Mouse (Mus musculus): ENCODE measurements around the gene Chst4.
"Not testable (repeated sequence)": the region's sequence is repeated elsewhere in the genome, so short reads cannot be mapped to it uniquely, and the experiment has no call there.

The Chst4 gene

DNA sequence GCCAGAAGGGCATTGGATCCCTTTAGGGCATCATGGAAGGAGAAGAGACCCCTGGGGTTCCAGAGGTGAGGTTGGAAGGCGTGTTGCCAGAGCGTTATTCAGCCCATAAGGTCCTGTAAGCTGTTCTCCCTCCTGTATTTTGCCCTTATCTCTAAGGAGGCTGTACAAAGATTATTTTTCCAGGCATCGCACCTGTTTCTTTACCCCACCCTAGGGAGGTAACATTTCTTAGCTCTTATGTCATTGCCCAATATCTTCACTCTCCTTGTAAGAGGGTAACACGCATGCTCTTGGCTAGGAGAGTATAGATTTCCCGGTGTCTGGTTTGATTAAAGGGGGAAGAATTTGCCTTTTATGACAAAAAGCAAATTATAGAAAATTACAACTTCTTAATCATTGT lies at the start of gene Chst4:
Gene Chst4, minus strand, starts transcription at position 82 of the 400 bp plus-strand sequence.
- DNase-seq = no peak

DNA sequence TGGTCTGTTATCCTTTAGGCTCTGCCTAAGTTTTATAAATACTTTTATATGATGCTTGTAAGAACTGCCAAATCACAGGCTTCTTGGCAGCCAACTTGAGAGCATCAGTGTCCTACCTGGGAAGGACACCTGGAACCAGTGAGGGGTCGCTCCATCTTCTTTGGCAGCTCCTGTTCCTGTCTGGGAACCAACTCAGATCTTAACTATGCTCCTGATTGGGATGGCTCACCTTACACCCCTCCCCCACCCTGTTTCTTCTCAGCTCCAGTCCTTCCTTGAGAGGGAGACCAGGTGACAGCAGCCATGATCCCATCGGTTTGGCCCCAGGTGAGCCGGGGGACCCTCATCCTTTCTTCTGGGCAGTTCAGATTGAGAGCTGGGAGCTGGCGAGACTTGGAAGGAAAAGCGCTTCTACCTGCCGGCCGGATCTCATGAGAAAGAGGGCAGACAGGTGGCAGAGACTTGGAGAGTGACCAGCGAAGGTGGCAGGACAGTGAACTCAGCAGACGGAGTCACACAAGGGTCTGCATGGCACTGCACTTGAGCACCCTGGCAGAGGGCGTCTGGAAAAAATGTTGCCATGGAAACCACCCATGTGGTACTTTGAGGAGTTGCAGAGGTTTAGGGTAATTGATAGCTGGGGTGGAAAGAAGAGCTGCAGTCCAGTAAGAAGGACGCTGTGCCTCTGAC lies 43.0 kb upstream of the Chst4 start:
- peak; percentile 62 to 67 for DNase-seq

GRCm38 (mm10) chr8:110079282-110080221 lies 40.0 kb upstream of the Chst4 start, which contains the start of gene Zfp612:
Gene Zfp612 (plus strand): TSS chr8:110079746.
- peak; percentile 89 to 90 for DNase-seq

DNA sequence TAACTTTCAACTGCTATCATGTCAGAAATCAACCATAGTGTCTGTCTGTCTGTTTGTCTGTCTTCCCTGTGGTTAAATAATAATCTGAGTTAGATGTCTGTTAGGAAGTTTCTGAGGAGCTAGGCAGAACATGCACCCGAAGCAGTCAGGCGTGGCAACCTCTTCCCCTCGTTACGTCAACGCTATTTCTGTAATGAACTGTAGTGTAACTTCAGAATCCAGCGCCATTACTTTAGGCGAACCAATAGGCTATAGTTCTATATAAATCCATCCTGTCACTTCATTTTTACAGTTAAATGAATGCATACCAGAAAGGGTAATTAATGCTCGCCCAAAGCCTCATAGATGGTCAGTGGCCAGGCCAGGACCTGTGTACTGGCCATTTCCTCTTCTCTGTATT lies 35.0 kb upstream of the Chst4 start:
- no peak for DNase-seq

DNA sequence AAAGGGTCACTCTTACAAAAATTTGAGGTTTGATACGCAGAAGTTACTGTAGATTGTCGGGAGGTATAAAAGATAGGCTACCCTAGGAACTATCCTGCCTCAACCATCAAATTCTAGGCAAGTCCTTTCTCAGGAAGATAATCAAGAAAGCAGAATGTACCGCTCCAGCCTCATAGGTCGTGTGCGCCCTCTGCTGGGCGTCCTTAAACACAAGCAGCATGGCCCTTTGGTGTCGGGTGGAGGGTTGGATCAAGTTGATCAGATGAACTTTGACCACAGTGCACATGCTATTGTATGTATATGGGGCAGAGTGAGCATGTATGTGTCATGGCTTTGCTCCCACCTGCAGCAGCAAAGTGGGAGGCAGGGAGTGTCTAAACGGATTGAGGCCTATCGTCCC lies 32.1 kb upstream of the Chst4 start:
- DNase-seq = peak; percentile 82 to 87

- no peak for DNase-seq
Observed at GRCm38 (mm10) chr8:110069706-110070105, 30.2 kb upstream of the Chst4 start.

- DNase-seq = no peak
Observed at GRCm38 (mm10) chr8:110065676-110066075, 26.1 kb upstream of the Chst4 start.

DNA sequence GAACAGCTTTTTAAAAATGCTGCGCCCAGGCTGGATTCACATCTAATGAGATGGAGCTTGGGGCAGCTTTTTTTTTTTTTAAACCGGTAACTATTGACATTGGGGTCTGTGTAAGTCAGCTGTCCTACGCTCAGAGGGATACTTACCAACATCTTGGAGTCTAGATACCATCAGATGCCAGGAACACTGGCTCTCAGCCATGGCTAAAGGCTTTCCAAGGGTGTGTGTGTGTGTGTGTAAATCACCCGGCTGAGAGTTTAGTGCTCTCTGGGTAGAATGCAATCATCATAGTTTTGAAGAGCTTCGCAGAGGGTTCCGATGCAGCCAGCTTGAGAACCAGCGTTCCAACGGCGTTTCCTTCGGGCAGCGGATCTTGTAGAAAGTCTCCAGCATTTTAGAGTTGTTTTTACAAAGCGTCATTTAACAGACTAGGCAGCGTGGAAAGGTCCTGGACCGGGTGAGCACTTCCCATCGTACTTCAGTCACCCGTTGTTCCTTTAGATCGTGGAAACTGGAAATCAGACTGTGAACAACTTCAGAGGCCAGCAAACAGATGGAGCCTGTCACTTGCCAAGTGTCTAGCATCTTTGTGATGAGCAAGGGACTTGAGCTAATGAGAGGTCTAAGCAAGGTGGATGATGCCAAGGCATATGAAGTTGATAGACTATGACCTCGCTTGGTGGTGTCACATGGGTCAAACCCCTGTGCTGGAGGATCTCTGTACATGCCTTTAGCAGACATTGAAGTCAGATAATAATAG lies 25.2 kb upstream of the Chst4 start:
- peak; percentile 46 to 72 for DNase-seq

DNA sequence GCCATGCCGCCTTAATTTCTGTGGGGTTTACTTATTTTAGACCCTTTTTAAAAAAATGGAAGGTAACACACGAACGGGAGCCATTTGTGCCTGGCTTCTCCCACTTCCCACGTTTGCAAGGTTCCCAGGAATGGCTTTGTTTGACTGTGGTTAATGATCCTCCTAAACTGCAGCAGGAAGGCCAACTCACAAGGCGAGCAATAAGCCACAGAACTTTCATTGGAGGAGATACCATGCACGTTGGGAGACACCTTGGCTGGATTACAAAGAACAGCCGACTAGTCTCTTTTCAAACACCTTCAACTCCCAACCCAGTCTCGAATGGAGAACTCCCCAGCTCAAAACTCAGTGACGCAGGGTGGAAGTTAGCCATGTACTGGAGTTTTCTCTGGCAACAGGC lies 24.6 kb upstream of the Chst4 start:
- no peak for DNase-seq

GRCm38 (mm10) chr8:110058207-110058606 lies 18.7 kb upstream of the Chst4 start:
- DNase-seq = no peak

- no peak for DNase-seq
Observed at GRCm38 (mm10) chr8:110051208-110051607, 11.7 kb upstream of the Chst4 start.

- DNase-seq = no peak
Observed at GRCm38 (mm10) chr8:110040509-110040908, 969 bp upstream of the Chst4 start.

- no peak for DNase-seq
Observed at GRCm38 (mm10) chr8:110039216-110039615, 324 bp downstream of the Chst4 start.

DNA sequence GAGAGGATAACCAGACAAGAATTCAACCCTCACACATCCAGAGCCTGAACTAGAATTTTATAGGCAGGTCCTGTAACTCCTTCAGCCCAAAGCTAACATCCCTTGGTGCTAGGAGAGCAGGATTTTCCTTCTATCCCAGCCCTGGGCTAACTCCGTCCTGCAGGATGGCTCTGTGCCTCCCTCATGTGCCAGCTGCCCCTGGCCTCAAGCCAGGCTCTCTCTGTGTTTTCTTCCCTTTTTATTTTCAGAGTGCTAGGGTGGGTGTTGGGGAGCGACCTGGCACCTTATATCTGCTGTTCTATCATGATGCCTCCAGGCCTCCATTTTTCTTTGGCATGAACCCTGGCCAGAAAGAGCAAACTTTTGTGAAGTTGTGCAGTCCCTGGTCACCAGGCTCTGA lies 3.4 kb downstream of the Chst4 start:
- DNase-seq = peak; percentile 61 to 67

DNA sequence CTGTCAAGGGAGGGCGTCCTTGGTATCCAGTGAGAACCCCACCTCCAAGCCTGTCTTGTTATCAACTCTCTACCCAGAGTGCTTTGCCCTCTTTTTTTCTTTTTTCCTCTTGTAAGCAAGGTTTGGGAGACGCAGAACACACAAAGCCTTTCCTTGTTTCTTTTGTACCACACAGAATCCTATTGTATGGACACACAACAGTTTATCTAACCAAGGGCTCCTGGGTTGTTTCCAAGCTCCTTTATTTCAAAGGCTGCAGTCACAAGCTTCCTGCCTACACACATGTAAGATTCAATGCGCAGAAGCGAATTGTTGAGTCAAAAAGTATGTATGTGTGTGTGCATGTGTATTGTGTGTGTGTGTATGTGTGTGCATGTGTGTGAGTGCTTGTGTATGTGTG lies 5.2 kb downstream of the Chst4 start:
- no peak for DNase-seq

DNA sequence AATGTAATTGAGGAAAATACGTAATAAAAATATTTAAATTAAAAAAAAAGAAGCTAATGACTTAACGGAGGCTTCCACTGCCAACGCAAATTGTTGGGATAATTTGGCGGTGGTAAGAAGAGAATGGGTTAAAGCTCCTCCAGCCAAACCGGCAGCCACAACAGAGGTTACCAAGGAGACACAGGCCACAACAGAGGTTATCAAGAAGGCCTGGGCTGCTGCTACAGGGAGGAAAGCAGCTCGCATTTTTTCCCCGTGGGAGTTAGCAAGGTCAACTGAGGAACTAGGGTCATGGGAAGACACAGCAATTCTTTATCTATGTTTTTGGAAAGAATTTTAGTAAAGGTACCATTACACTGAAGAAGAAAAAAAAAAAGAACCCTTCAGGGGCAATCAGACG lies 5.8 kb downstream of the Chst4 start:
- not testable (repeated sequence) for DNase-seq

- DNase-seq = no peak
Observed at GRCm38 (mm10) chr8:110022768-110023344, 16.7 kb downstream of the Chst4 start.

DNA sequence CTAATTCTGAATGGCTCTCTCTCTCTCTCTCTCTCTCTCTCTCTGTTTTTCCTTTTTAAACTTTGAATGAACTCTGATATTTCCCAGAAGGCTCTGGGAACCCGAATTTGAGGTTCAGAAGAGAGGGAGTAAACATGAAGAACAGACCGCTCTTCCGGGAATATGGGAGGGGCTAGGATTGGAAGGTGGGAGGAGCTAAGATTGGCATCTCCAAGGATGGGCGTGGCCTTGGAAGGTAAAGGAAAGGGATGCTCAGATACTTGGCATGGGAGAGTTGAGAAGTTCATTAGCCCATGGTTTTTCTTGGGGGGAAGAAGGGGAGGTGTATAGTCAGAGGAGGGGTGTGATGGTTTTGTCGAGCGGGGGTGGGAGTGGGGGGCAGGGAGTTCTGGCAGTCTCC lies 17.5 kb downstream of the Chst4 start:
- DNase-seq = no peak

DNA sequence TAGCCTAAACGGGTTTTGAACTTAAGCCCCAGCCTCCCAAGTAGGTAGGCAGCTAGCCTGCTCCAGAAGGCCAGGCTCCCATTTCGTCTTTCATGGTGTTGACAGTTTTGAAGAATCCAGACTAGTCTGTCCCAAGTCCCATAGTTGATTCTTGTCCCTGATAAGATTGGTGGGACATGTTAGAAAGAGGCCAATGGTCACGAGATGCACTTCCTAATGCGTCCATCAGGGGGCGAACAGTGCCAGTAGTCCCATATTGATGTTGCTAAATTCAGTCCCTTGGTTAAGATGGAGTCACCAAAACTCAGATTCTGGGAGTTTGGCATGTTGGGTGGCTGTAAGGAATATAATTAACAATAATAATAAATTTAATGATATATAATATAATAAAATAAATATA lies 28.7 kb downstream of the Chst4 start:
- DNase-seq = peak; percentile 74 to 80

- no peak for DNase-seq
Observed at GRCm38 (mm10) chr8:110008995-110009446, 30.5 kb downstream of the Chst4 start.

GRCm38 (mm10) chr8:110008228-110008994 lies 31.1 kb downstream of the Chst4 start:
- DNase-seq = no peak
